Mouse (Mus musculus): Measurements from ENCODE around the gene Thbs3.

DNA sequence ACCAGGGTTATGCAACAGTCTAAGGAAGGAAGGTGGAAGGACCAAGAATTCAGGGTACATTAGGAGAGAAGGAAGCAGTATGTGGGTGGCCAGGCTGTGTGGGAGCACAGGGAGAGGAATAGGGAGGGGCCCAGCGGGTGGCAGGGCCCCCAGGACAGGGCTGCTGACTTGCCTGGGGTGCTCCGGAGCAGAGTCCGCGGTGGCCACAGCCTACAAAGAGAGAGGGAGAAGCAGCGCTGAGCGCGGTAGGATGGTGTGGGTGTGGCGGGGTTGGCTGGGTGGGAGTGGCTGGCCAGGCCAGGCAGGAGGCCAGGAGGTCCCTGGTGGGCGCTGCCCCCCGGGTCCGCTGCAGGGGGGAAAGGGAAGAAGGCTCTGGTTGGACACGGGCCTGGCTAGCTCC is 23.5 kb downstream of the Thbs3 start:
- TF ChIP-seq POLR2A (IDR thresholded peaks at IDR 0.05; ENCODE audit: borderline replicate concordance, insufficient read depth, low read length) (no peak), CTCF (IDR thresholded peaks at IDR 0.05; ENCODE audit: borderline replicate concordance, insufficient read depth, low read depth, low read length) (no peak)
